Comparison of ENCODE assay signal across 9 mouse cellular contexts in the genomic region with DNA sequence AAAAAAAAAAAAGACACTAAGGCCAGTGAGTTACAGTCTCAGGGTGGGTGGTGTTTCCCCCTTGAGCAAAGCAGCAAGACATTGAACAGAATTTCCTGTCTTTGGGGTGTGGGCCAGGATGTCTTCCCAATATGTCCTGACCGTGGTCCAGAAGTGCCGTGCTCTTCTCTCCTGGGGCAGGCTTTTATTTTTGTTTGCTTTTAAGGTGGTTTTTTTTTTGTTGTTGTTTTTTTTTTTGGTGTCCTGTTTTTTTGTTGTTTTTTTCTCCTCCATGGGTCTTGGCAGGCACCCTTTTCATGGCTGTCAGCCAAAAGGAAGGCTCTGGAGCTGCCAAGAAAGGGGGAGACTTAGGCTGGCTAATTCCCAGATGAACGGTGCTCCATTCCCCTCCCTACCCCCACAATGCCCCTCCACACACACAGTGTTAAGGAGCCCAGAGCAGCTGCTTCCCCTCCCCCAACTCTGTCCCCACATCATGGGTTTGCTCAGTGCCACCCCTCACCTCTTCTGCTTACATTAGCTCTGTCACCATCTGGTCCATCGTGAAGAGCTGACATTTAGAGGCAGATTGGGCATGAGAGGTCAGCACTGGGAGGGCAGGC. TPM values are rescaled to one million over a fixed set of nuclear protein-coding genes. Genes with fewer than 3 reads are reported as not detected.
DNase-seq lines count a peak whose midpoint lies in the region; TF ChIP-seq lines count a peak whose summit lies in the region.
"Had no signal": no experiment of that assay in that cellular context is flagged by ENCODE, and none has a peak within 500 bp of the region (broad histone marks: within the 10 kb centered on the region; RNA-seq: fewer than 3 reads in every experiment).

No protein-coding gene starts in this region.

- DNase-seq in gastrocnemius, postnatal 25 days, result peak; percentile 58
- DNase-seq in gastrocnemius, adult 18-20 months (ENCODE audit: low spot score), result no peak
- no peak for DNase-seq in ES-E14 (ENCODE audit: low read depth, low spot score)
- DNase-seq in cerebellum, adult 9-10 months, result peak; percentile 85
- DNase-seq in heart, postnatal 36 days, result peak; percentile 75 to 82
- peak; percentile 73 for DNase-seq in lung, postnatal 10 days
- no peak for DNase-seq in thymus, postnatal 25 days
- no peak for DNase-seq in T-cell, adult 2 months (ENCODE audit: low spot score)

- no peak overlapping the region for H3K4me3 ChIP-seq in ES-E14 (ENCODE audit: insufficient read depth in 1 of 2, low read depth in 1 of 2, low read length in 2 of 2, poor library complexity in 1 of 2, severe bottlenecking in 1 of 2)

- in situ Hi-C loops in ES-E14 (cut with MboI; ENCODE audit: low sequenced_read_pairs in 2 of 2, unreplicated experiment in 2 of 2), result no loop called here

- H3K36me3 ChIP-seq in ES-E14 (ENCODE audit: control insufficient read depth, insufficient read depth, low read length, poor library complexity, severe bottlenecking), result peaks cover 8% of the 10 kb centered on the region; the same call in 1 of the 2 replicates

- H3K4me1 ChIP-seq in ES-E14 (ENCODE audit: control insufficient read depth in 2 of 2, insufficient read depth in 2 of 2, low read length in 2 of 2, poor library complexity in 1 of 2), result peaks cover 9 to 32% of the 10 kb centered on the region in 2 experiments; a peak in 3 of 4 replicates

- no peaks in the 10 kb centered on the region for H3K9me3 ChIP-seq in ES-E14 (ENCODE audit: control insufficient read depth, insufficient read depth, low read depth, low read length)

- H3K27ac ChIP-seq in ES-E14 (ENCODE audit: insufficient read depth, low read depth, low read length, poor library complexity, severe bottlenecking), result no peak overlapping the region
- H3K27ac ChIP-seq: liver, embryonic 14.5 days had no signal

- intact Hi-C loops in heart, postnatal 36 days (cut with DNase I), result loop anchor here (1.0 kb wide), 1 partner anchor 24 kb away; no protein-coding TSS in a partner anchor

- H3K9ac ChIP-seq in ES-E14 (ENCODE audit: insufficient read depth, low read depth, low read length, poor library complexity, severe bottlenecking), result no peak overlapping the region
- H3K9ac ChIP-seq: liver, embryonic 14.5 days had no signal

TF ChIP-seq in ES-E14, 5 proteins besides CTCF, POLR2A, EP300 and RAD21:
- TF ChIP-seq ZNF384 (IDR thresholded peaks at IDR 0.05; ENCODE audit: low read depth, low read length), result 0 out of 2 replicates have a peak, but pooled peaks have one; percentile 43
- no peak for TF ChIP-seq MAFK (IDR thresholded peaks at IDR 0.05; ENCODE audit: insufficient read depth, low read depth, low read length)
- no peak for TF ChIP-seq HCFC1 (IDR thresholded peaks at IDR 0.05; ENCODE audit: borderline replicate concordance, insufficient read depth, low read length)
- TF ChIP-seq CHD2 (IDR thresholded peaks at IDR 0.05; ENCODE audit: low read depth, low read length), result no peak
- TF ChIP-seq ZC3H11A (IDR thresholded peaks at IDR 0.05; ENCODE audit: borderline replicate concordance, low read depth, low read length), result no peak

RNA-seq across cellular contexts. Expression of a gene that starts 3.1 kb away (rescaled TPM):
- total RNA-seq in gastrocnemius, postnatal 25 days (2021), result 10 to 100 TPM in 1 of 2 experiments, 1 to 10 TPM in 1; 8.4 to 19.5 TPM
- 10 to 100 TPM; 10.4 to 18.7 TPM for total RNA-seq in gastrocnemius, adult 18-20 months (2021)
- total RNA-seq in ES-E14 (2012; rRNA removed), result 2.7 and 5.5 TPM in 2 replicates
- total RNA-seq in heart, postnatal 36 days (2021), result 100 to 1,000 TPM in 1 of 2 experiments, 10 to 100 TPM in 1; 96.9 to 120 TPM

RNA-seq across cellular contexts. Expression of a gene that starts 17.9 kb away (rescaled TPM):
- not detected for total RNA-seq in gastrocnemius, postnatal 25 days (2021)
- 1 to 10 TPM in 1 of 2 experiments, not detected in 1; 1.1 TPM for total RNA-seq in gastrocnemius, adult 18-20 months (2021)
- not detected in 2 replicates for total RNA-seq in ES-E14 (2012; rRNA removed)
- 1 to 10 TPM in 1 of 2 experiments, under 1 TPM in 1; 0.92 to 3.1 TPM for total RNA-seq in heart, postnatal 36 days (2021)

RNA-seq across cellular contexts. Expression of a gene that starts 22.6 kb away (rescaled TPM):
- total RNA-seq in gastrocnemius, postnatal 25 days (2021), result 1 to 10 TPM in 1 of 2 experiments, under 1 TPM in 1; 0.64 to 1.2 TPM
- total RNA-seq in gastrocnemius, adult 18-20 months (2021), result 1 to 10 TPM in 1 of 2 experiments, under 1 TPM in 1; 0.55 to 1.2 TPM
- 0.76 and 1.4 TPM in 2 replicates for total RNA-seq in ES-E14 (2012; rRNA removed)
- 1 to 10 TPM; 4.5 to 5.5 TPM for total RNA-seq in heart, postnatal 36 days (2021)

RNA-seq across cellular contexts. Expression of a gene that starts 23.2 kb away (rescaled TPM):
- 10 to 100 TPM; 18.2 to 20.0 TPM for total RNA-seq in gastrocnemius, postnatal 25 days (2021)
- 10 to 100 TPM; 20.9 to 22.4 TPM for total RNA-seq in gastrocnemius, adult 18-20 months (2021)
- total RNA-seq in ES-E14 (2012; rRNA removed), result 25.2 and 31.6 TPM in 2 replicates
- total RNA-seq in heart, postnatal 36 days (2021), result 10 to 100 TPM; 22.4 to 24.7 TPM

RNA-seq across cellular contexts. Expression of a gene that starts 23.3 kb away (rescaled TPM):
- 1 to 10 TPM; 7.8 to 9.9 TPM for total RNA-seq in gastrocnemius, postnatal 25 days (2021)
- total RNA-seq in gastrocnemius, adult 18-20 months (2021), result 1 to 10 TPM; 6.8 to 7.8 TPM
- 84.5 and 115 TPM in 2 replicates for total RNA-seq in ES-E14 (2012; rRNA removed)
- total RNA-seq in heart, postnatal 36 days (2021), result 10 to 100 TPM; 17.0 to 20.5 TPM

Comparison
In these comparisons a context has a peak if more than half of its experiments do, and no peak if none do; other contexts are left out.
1. DNase-seq: peak in gastrocnemius, postnatal 25 days (single experiment), cerebellum, adult 9-10 months (single experiment), heart, postnatal 36 days (2 of 2) and lung, postnatal 10 days (single experiment); none in gastrocnemius, adult 18-20 months (single experiment), ES-E14 (single experiment), thymus, postnatal 25 days (single experiment) and T-cell, adult 2 months (single experiment).
2. RNA of a gene that starts 3.1 kb away (total RNA-seq): 96.9 to 120 TPM in heart, postnatal 36 days; 8.4 to 19.5 TPM in gastrocnemius, postnatal 25 days, 10.4 to 18.7 TPM in gastrocnemius, adult 18-20 months and 2.7 to 5.5 TPM in ES-E14; every median in the first group is over 4 times any median in the second.